Mouse (Mus musculus) adrenal gland, postnatal 25 days (tissue): ENCODE data around the gene Gsg1l. TPM values are rescaled to one million over a fixed set of nuclear protein-coding genes. Genes with fewer than 3 reads are reported as not detected.

Experiments
- DNase-seq: peaks from one replicate; pipeline ENCODE4 v3.0.0; 2021; ENCODE audit warnings: mixed read lengths
- long read RNA-seq: library from polyadenylated mRNA; stranded (forward); transcript quantifications from one replicate; pipeline ENCODE4 v2.0.0, GENCODE M21; 2021
- total RNA-seq: library from RNA; stranded (reverse); gene quantifications from 2 replicates; pipeline ENCODE4 v1.2.3, GENCODE M21; 2021

Gsg1l gene
- 52.1 and 77.9 TPM in 2 replicates for total RNA-seq
- long read RNA-seq, transcript Gsg1l-201 (7 exons, 3,923 nt) = major isoform, 23 of 54 reads
- long read RNA-seq, partial matches to known transcripts = 1 of 54 reads
- long read RNA-seq, other reads (novel, unspliced or antisense) = 30 of 54 reads

- peak; percentile 51 for DNase-seq
Observed at GRCm38 (mm10) chr7:126082286-126082741, at the start of gene Gsg1l. Gene Gsg1l (minus strand): TSS chr7:126082411.

- no peak for DNase-seq
Observed at GRCm38 (mm10) chr7:126127673-126128072, 45.5 kb upstream of the Gsg1l start.

- DNase-seq = no peak
Observed at GRCm38 (mm10) chr7:126126502-126126901, 44.3 kb upstream of the Gsg1l start.

GRCm38 (mm10) chr7:126121533-126121932 is 39.3 kb upstream of the Gsg1l start:
- no peak for DNase-seq

GRCm38 (mm10) chr7:126119819-126120218 is 37.6 kb upstream of the Gsg1l start:
- DNase-seq = no peak

- no peak for DNase-seq
Observed at GRCm38 (mm10) chr7:126113263-126113662, 31.1 kb upstream of the Gsg1l start.

- DNase-seq = no peak
Observed at GRCm38 (mm10) chr7:126111230-126111629, 29.0 kb upstream of the Gsg1l start.

GRCm38 (mm10) chr7:126109898-126110297 is 27.7 kb upstream of the Gsg1l start:
- DNase-seq = no peak

GRCm38 (mm10) chr7:126100440-126100839 is 18.2 kb upstream of the Gsg1l start:
- no peak for DNase-seq

- DNase-seq = peak; percentile 53
Observed at GRCm38 (mm10) chr7:126099835-126100234, 17.6 kb upstream of the Gsg1l start.

GRCm38 (mm10) chr7:126099163-126099775 is 17.1 kb upstream of the Gsg1l start:
- peak; percentile 68 for DNase-seq

GRCm38 (mm10) chr7:126097219-126097915 is 15.2 kb upstream of the Gsg1l start:
- DNase-seq = no peak

- no peak for DNase-seq
Observed at GRCm38 (mm10) chr7:126096596-126096995, 14.4 kb upstream of the Gsg1l start.

GRCm38 (mm10) chr7:126094738-126095137 is 12.5 kb upstream of the Gsg1l start:
- DNase-seq = no peak

GRCm38 (mm10) chr7:126093162-126093561 is 11.0 kb upstream of the Gsg1l start:
- no peak for DNase-seq

GRCm38 (mm10) chr7:126089782-126090181 is 7.6 kb upstream of the Gsg1l start:
- peak; percentile 57 for DNase-seq

GRCm38 (mm10) chr7:126088155-126088554 is 5.9 kb upstream of the Gsg1l start:
- no peak for DNase-seq

- no peak for DNase-seq
Observed at GRCm38 (mm10) chr7:126087602-126088001, 5.4 kb upstream of the Gsg1l start.

- DNase-seq = no peak
Observed at GRCm38 (mm10) chr7:126086321-126086741, 4.1 kb upstream of the Gsg1l start.

GRCm38 (mm10) chr7:126085154-126085553 is 2.9 kb upstream of the Gsg1l start:
- DNase-seq = peak; percentile 40

GRCm38 (mm10) chr7:126083980-126084348 is 1.8 kb upstream of the Gsg1l start:
- DNase-seq = no peak

- DNase-seq = peak; percentile 54
Observed at GRCm38 (mm10) chr7:126083341-126083979, 1.2 kb upstream of the Gsg1l start.

- peak; percentile 58 for DNase-seq
Observed at GRCm38 (mm10) chr7:126081727-126082285, 405 bp downstream of the Gsg1l start.
